Comparison of ENCODE assay signal across 13 mouse cellular contexts in the genomic region with DNA sequence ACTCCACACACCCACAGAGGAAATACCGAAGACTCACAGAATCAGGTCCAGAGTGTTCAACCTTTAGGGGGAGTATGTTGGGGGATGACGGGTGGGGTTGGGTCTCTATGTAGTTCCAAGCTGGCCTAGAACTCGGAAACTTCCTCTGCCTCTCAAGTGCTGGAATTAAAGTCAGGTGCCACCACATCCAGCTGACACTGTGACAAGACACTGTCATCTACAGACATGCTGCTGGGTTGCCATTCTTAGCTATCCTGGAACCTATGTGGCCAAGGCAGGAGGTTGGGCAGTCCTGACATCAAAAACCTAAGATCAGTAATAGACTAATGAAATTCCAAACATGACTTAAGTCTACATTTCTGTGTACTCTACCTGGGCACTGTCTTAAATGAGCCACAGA. TPM values are rescaled to one million over a fixed set of nuclear protein-coding genes. Genes with fewer than 3 reads are reported as not detected.
DNase-seq lines count a peak whose midpoint lies in the region; ATAC-seq lines count a peak whose summit lies in the region.
"Had no signal": no experiment of that assay in that cellular context is flagged by ENCODE, and none has a peak within 500 bp of the region (broad histone marks: within the 10 kb centered on the region; RNA-seq: fewer than 3 reads in every experiment).

No protein-coding gene starts in this region.

- H3K4me1 ChIP-seq in heart, embryonic 12.5 days (replicated peaks) = peaks cover 38% of the 10 kb centered on the region
- H3K4me1 ChIP-seq in heart, embryonic 10.5 days = peaks cover 44% of the 10 kb centered on the region
- H3K4me1 ChIP-seq in limb, embryonic 12.5 days (replicated peaks) = peaks cover 24% of the 10 kb centered on the region
- H3K4me1 ChIP-seq in limb, embryonic 10.5 days = peaks cover 13% of the 10 kb centered on the region
- H3K4me1 ChIP-seq in hindbrain, embryonic 16.5 days (ENCODE audit: control insufficient read depth, insufficient read depth, low read depth, low read length) = peaks cover 17% of the 10 kb centered on the region

- no peaks in the 10 kb centered on the region for H3K27me3 ChIP-seq in heart, embryonic 12.5 days (replicated peaks)
- H3K27me3 ChIP-seq in heart, embryonic 10.5 days (ENCODE audit: insufficient read depth, poor library complexity, severe bottlenecking) = no peaks in the 10 kb centered on the region
- no peaks in the 10 kb centered on the region for H3K27me3 ChIP-seq in limb, embryonic 12.5 days
- no peaks in the 10 kb centered on the region for H3K27me3 ChIP-seq in limb, embryonic 10.5 days (ENCODE audit: low read depth, poor library complexity, severe bottlenecking)
- H3K27me3 ChIP-seq in hindbrain, embryonic 16.5 days (replicated peaks; ENCODE audit: control insufficient read depth, insufficient read depth, low read length) = no peaks in the 10 kb centered on the region
- H3K27me3 ChIP-seq: liver, embryonic 15.5 days had no signal

- peak overlapping the region; percentile 7; the same call in 1 of the 2 replicates for H3K4me2 ChIP-seq in heart, embryonic 12.5 days
- H3K4me2 ChIP-seq in limb, embryonic 12.5 days = 0 out of 2 replicates have a peak overlapping the region, but pooled peaks have one; percentile 57
- H3K4me2 ChIP-seq in hindbrain, embryonic 16.5 days (ENCODE audit: low read length) = peak overlapping the region; percentile 33

- no peak overlapping the region; the same call in 1 of the 2 replicates for H3K27ac ChIP-seq in heart, embryonic 12.5 days (ENCODE audit: poor library complexity, severe bottlenecking)
- no peak overlapping the region for H3K27ac ChIP-seq in heart, embryonic 10.5 days
- H3K27ac ChIP-seq in limb, embryonic 12.5 days = no peak overlapping the region
- no peak overlapping the region for H3K27ac ChIP-seq in limb, embryonic 10.5 days
- H3K27ac ChIP-seq in hindbrain, embryonic 16.5 days (ENCODE audit: low read depth, low read length) = no peak overlapping the region
- H3K27ac ChIP-seq: left cerebral cortex, adult 2 months; liver, embryonic 15.5 days had no signal

- intact Hi-C loops in left cerebral cortex, postnatal 36 days (cut with DNase I) = no loop called here

- no peaks in the 10 kb centered on the region for H3K36me3 ChIP-seq in heart, embryonic 12.5 days
- no peaks in the 10 kb centered on the region for H3K36me3 ChIP-seq in heart, embryonic 10.5 days
- H3K36me3 ChIP-seq in limb, embryonic 12.5 days = no peaks in the 10 kb centered on the region
- peaks cover 3% of the 10 kb centered on the region; the same call in 1 of the 2 replicates for H3K36me3 ChIP-seq in limb, embryonic 10.5 days
- no peaks in the 10 kb centered on the region for H3K36me3 ChIP-seq in hindbrain, embryonic 16.5 days (ENCODE audit: control insufficient read depth, insufficient read depth, low read length)
- H3K36me3 ChIP-seq: liver, embryonic 15.5 days had no signal

- no peak overlapping the region for H3K9ac ChIP-seq in heart, embryonic 12.5 days
- no peak overlapping the region for H3K9ac ChIP-seq in limb, embryonic 12.5 days (replicated peaks)
- H3K9ac ChIP-seq in hindbrain, embryonic 16.5 days (ENCODE audit: low read depth, low read length) = no peak overlapping the region
- H3K9ac ChIP-seq: liver, embryonic 15.5 days had no signal

- no peak overlapping the region for H3K4me3 ChIP-seq in heart, embryonic 12.5 days
- no peak overlapping the region for H3K4me3 ChIP-seq in heart, embryonic 10.5 days
- no peak overlapping the region for H3K4me3 ChIP-seq in limb, embryonic 12.5 days (replicated peaks)
- no peak overlapping the region for H3K4me3 ChIP-seq in limb, embryonic 10.5 days
- no peak overlapping the region for H3K4me3 ChIP-seq in hindbrain, embryonic 16.5 days (ENCODE audit: low read length)
- H3K4me3 ChIP-seq: left cerebral cortex, adult 2 months; liver, embryonic 15.5 days had no signal

- 67% methylated on average over 3 of the region's 3 CpGs for WGBS in heart, embryonic 12.5 days
- WGBS in heart, embryonic 10.5 days = 68% methylated on average over 3 of the region's 3 CpGs
- WGBS in limb, embryonic 12.5 days = 81% methylated on average over 3 of the region's 3 CpGs
- WGBS in limb, embryonic 10.5 days = 87% methylated on average over 3 of the region's 3 CpGs
- WGBS in hindbrain, embryonic 16.5 days = 76% methylated on average over 3 of the region's 3 CpGs

- no peak for ATAC-seq in heart, embryonic 12.5 days (ENCODE audit: insufficient number of reproducible peaks, low FRiP score)
- ATAC-seq in limb, embryonic 12.5 days (ENCODE audit: insufficient number of reproducible peaks, insufficient read depth, low FRiP score, low TSS enrichment, low read depth) = no peak
- ATAC-seq in hindbrain, embryonic 16.5 days = no peak

- DNase-seq in heart, embryonic 10.5 days (ENCODE audit: low spot score) = no peak
- DNase-seq in limb, embryonic 10.5 days (ENCODE audit: low spot score) = no peak
- peak; percentile 18 for DNase-seq in ES-CJ7 (ENCODE audit: low read depth, low spot score)
- no peak for DNase-seq in urinary bladder, postnatal 10 days (ENCODE audit: low spot score)
- DNase-seq in left cerebral cortex, postnatal 36 days (ENCODE audit: low spot score in 2 of 2) = no peak
- DNase-seq: adrenal gland, adult 2 months; cerebellum, postnatal 14 days; kidney, adult 11 months had no signal

- H3K9me3 ChIP-seq in heart, embryonic 12.5 days (replicated peaks) = no peaks in the 10 kb centered on the region
- no peaks in the 10 kb centered on the region for H3K9me3 ChIP-seq in heart, embryonic 10.5 days
- no peaks in the 10 kb centered on the region for H3K9me3 ChIP-seq in limb, embryonic 12.5 days
- no peaks in the 10 kb centered on the region for H3K9me3 ChIP-seq in limb, embryonic 10.5 days (replicated peaks)
- H3K9me3 ChIP-seq in hindbrain, embryonic 16.5 days (ENCODE audit: control insufficient read depth, low read length) = no peaks in the 10 kb centered on the region
- H3K9me3 ChIP-seq: liver, embryonic 15.5 days had no signal

RNA-seq across cellular contexts. Expression of gene Rnf2, which starts 2.4 kb away (rescaled TPM):
- 83.1 and 83.6 TPM in 2 replicates for polyA plus RNA-seq in heart, embryonic 12.5 days (2016; fragmentation: Nextera tagmentation; extraction: Ambion mirVana)
- 81.3 and 84.0 TPM in 2 replicates for polyA plus RNA-seq in heart, embryonic 10.5 days (2016; fragmentation: Nextera tagmentation; extraction: Ambion mirVana)
- 124 TPM in 2 replicates for polyA plus RNA-seq in limb, embryonic 12.5 days (2016; fragmentation: Nextera tagmentation; extraction: Ambion mirVana)
- 95.1 and 111 TPM in 2 replicates for polyA plus RNA-seq in limb, embryonic 10.5 days (2016; fragmentation: Nextera tagmentation; extraction: Ambion mirVana)
- polyA plus RNA-seq in hindbrain, embryonic 16.5 days (2015; fragmentation: Nextera tagmentation; extraction: Ambion mirVana) = 81.6 and 92.3 TPM in 2 replicates
- 10 to 100 TPM; 29.5 to 34.9 TPM for total RNA-seq in left cerebral cortex, postnatal 36 days (2021)

Comparison
In these comparisons a context has a peak if more than half of its experiments do, and no peak if none do; other contexts are left out.
1. H3K4me2 ChIP-seq: peak in every context shown above with its lines; median percentile 57 in limb, embryonic 12.5 days; 33 in hindbrain, embryonic 16.5 days; 7 in heart, embryonic 12.5 days.